Mouse (Mus musculus) lung, embryonic 16.5 days (tissue): ENCODE measurements around the gene Rora. TPM values are rescaled to one million over a fixed set of nuclear protein-coding genes. Genes with fewer than 3 reads are reported as not detected.

ENCODE experiments used
- ATAC-seq: fragments of 200-750 bp; cut with Nextera tagmentation; 2 replicates; pipeline ENCODE4 v1.8.0; 2017; ENCODE audit warnings: low read depth, mild to moderate bottlenecking, moderate library complexity
- H3K27ac ChIP-seq: fragments of 300-500 bp; sonication (generic); 2 replicates; pipeline ENCODE4 v1.5.1; 2014; ENCODE audit warnings: mild to moderate bottlenecking, control low read depth, low read length
- H3K27me3 ChIP-seq: fragments of 300-500 bp; sonication (generic); 2 replicates; pipeline ENCODE4 v1.6.1; 2014; ENCODE audit warnings: low read depth, low read length, mixed read lengths; ENCODE audit not compliant: control insufficient read depth, insufficient read depth
- H3K36me3 ChIP-seq: fragments of 300-500 bp; sonication (generic); 2 replicates; pipeline ENCODE4 v1.6.1; 2014; ENCODE audit warnings: low read length; ENCODE audit not compliant: control insufficient read depth, insufficient read depth
- H3K4me1 ChIP-seq: fragments of 300-500 bp; sonication (generic); replicated peaks from 2 replicates; pipeline ENCODE4 v1.6.1; 2014; ENCODE audit warnings: low read length, mixed read lengths; ENCODE audit not compliant: control insufficient read depth, insufficient read depth
- H3K4me2 ChIP-seq: fragments of 300-500 bp; sonication (generic); 2 replicates; pipeline ENCODE4 v1.6.1; 2014; ENCODE audit warnings: low read depth, low read length, control low read depth
- H3K4me3 ChIP-seq: fragments of 300-500 bp; sonication (generic); 2 replicates; pipeline ENCODE4 v1.5.1; 2014; ENCODE audit warnings: mild to moderate bottlenecking, low read length, control low read depth
- H3K9ac ChIP-seq: fragments of 300-500 bp; sonication (generic); 2 replicates; pipeline ENCODE4 v1.6.1; 2014; ENCODE audit warnings: low read length, control low read depth
- H3K9me3 ChIP-seq: fragments of 300-500 bp; sonication (generic); 2 replicates; pipeline ENCODE4 v1.6.1; 2016; ENCODE audit warnings: low read length; ENCODE audit not compliant: control insufficient read depth
- WGBS: fragments of 180-500 bp; shearing (Covaris S2); extraction: QIAGEN DNeasy Blood & Tissue Kit; methylation state at CpG from one replicate; pipeline ENCODE4 v1.1.7; 2014; 5-methylcytosine and 5-hydroxymethylcytosine counted together
- polyA plus RNA-seq: library from polyadenylated mRNA; unstranded; fragments of >200 nt; fragmentation: Nextera tagmentation; extraction: Ambion mirVana; gene quantifications from 2 replicates; pipeline ENCODE4 v1.2.1, GENCODE M21; 2015

Gene Rora
- polyA plus RNA-seq, 1 experiment from 2014 or later: 8.4 TPM

DNA sequence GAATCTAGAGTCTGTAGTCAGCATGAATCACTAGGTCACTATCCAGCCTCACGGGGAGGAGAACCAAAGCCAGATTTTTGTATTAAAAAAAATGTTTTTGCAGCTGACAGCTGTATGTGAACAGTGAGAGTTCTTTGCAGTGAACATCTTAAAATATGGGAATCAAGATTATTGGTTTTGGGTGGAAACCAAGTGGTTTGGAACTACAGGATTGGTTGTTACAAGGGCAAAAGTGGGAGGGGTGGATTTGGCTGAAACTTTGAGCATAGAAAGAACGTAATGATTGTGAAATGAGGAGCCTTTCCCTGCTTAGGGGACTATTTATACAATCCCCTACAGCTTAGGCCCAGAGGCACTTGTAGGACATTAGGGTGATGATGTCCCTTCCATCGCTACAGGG, 173.9 kb downstream of the Rora start:
- 0 out of 2 replicates have a peak, but pooled peaks cover 4% of the 10 kb centered on the region for H3K4me1 ChIP-seq
- H3K9ac ChIP-seq: no peak overlapping the region
- H3K27ac ChIP-seq: no peak overlapping the region
- no peaks in the 10 kb centered on the region for H3K36me3 ChIP-seq
- H3K4me3 ChIP-seq: no peak overlapping the region
- no peaks in the 10 kb centered on the region for H3K27me3 ChIP-seq
- H3K4me2 ChIP-seq: no peak overlapping the region
- ATAC-seq: peak; percentile 45
- WGBS: 43% methylated on average over 3 of the region's 3 CpGs
- no peaks in the 10 kb centered on the region for H3K9me3 ChIP-seq

DNA sequence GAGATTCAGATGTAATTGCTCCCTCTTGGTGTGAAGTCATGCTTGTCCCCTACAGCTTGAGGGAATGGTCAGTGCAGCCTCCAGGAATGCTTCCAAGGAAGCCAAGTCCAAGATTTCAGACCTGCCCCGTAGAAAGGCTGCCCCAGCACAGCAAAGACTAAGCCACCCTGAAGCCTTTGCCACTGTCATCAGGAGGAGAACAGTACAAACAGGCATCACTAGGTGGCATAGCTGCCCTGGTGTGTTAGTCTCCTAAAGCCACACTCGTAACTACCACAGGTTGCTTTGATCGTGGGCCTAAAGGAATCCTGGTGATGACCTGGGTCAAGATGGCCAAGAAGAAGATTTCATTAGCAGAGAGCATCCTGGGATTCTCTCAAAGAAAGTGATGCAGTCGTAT, 176.3 kb downstream of the Rora start:
- Histone ChIP-seq H3K4me2 (no peak overlapping the region), H3K9ac (no peak overlapping the region), H3K36me3 (no peaks in the 10 kb centered on the region), H3K4me1 (0 out of 2 replicates have a peak, but pooled peaks cover 4% of the 10 kb centered on the region), H3K9me3 (no peaks in the 10 kb centered on the region), H3K27ac (no peak overlapping the region), H3K4me3 (no peak overlapping the region), H3K27me3 (no peaks in the 10 kb centered on the region)
- ATAC-seq: no peak
- WGBS: 73% methylated on average over 4 of the region's 4 CpGs

DNA sequence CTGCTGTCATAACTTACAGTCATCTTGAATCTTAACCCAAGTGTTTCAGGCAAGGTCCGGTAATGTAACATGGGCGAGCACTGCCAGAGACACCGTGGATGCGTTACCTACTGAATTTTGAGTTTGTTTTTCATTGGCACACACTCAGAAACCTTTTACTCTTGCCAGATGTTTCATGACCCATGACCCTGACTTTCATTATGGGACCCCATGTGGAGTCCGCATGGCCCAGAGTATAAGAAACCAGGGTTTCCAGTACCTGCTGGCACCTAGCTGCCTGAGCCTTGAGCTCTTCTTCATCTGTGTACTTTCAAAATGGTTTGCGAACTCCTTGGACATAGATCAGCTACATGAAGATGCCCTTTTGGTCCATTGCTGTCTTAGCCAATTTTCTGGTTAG, 179.7 kb downstream of the Rora start:
- Histone ChIP-seq H3K36me3 (no peaks in the 10 kb centered on the region), H3K9me3 (no peaks in the 10 kb centered on the region), H3K4me2 (no peak overlapping the region), H3K27ac (no peak overlapping the region), H3K4me1 (no peaks in the 10 kb centered on the region), H3K4me3 (no peak overlapping the region), H3K9ac (no peak overlapping the region), H3K27me3 (no peaks in the 10 kb centered on the region)
- WGBS: 79% methylated on average over 6 of the region's 6 CpGs
- ATAC-seq: no peak

DNA sequence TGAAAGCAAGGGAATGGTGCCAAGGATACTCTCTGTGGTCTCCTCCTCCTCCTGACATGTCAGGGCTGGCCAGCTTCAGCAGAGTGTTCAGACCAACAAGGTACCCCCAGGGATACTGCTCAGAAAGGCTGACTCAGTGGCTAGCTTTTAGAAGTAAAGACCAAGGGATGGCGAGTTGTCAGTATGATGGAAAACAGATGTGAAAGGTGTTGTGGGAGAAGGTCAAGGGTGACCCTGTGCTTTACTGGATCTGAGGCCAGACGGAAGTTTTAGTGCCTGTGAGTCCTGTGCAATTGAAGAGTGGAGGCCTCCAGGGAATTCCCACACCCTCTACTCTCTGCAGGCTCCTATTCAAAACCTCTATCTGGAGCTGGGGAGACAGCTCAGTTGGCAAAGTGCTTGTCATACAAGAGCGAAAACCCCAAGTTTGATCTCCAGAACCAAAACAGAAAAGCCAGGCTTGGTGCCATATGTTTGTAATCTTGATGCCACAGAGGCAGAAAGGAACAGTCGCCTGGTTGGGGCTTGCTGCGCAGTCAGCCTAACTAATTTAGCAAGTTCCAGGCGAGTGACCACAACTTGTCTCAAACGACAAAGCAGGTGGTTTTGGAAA, 181.6 kb downstream of the Rora start:
- Histone ChIP-seq H3K27ac (no peak overlapping the region), H3K4me3 (no peak overlapping the region), H3K4me2 (no peak overlapping the region), H3K9ac (no peak overlapping the region), H3K27me3 (no peaks in the 10 kb centered on the region), H3K9me3 (no peaks in the 10 kb centered on the region), H3K36me3 (no peaks in the 10 kb centered on the region), H3K4me1 (no peaks in the 10 kb centered on the region)
- no peak for ATAC-seq
- WGBS: 73% methylated on average over 7 of the region's 7 CpGs

DNA sequence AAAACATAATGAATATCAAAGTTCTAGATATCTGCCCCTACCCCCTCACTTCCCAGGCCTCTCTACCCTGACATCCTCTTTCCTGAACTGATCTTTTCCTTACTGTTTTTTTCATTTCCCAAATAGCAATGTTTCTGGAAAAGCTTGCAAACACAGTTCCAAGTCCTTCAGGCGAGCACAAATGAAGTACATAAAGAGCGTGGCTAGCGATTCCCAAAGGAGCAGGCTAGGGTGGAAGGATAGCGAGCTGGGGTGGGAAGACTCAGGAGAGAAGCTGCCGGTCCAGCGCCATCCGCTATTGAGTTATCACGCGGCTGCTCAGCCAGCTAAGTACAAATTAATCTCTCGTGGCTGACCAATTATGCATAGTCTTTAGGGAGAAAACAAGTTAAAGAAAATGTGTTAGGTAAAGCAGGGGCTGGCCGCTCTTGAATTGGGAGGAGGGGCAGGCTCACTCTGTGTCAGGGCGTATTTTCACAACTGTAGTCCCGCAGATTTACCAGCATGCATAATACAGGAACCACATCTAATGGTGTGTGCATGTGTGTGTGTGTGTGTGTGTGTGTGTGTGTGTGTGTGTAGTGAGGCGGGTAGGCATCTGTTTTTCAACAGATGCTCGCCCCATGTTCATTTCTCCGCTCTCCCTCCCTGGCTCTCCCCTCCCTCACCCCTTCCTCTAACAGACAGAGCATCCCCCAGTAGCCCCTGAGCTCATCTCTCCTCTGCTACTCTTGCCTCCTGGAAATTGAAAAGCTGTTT, 188.7 kb downstream of the Rora start:
- WGBS: 73% methylated on average over 16 of the region's 16 CpGs
- Histone ChIP-seq H3K27ac (no peak overlapping the region), H3K27me3 (no peaks in the 10 kb centered on the region), H3K36me3 (no peaks in the 10 kb centered on the region), H3K4me1 (no peaks in the 10 kb centered on the region), H3K9me3 (no peaks in the 10 kb centered on the region), H3K4me3 (no peak overlapping the region), H3K4me2 (no peak overlapping the region), H3K9ac (no peak overlapping the region)
- ATAC-seq: no peak

DNA sequence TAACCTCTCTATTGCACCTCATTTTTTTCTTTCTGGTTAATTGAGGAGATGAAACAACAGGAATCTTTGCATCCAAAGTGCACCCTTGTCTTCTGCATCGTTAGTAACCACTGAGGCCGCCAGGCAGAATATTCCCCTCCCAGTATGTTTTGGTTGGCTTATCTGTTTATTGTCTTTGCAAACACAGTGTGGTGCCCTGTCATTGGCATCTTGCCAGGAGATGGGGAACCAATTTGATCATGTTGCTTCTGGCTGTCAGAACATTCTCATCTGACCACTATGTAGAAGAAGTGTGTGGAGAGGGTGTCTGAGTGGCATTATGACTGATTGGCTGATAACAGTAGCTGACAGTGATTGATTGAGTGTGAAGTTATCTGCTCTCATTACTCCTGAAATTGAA, 192.0 kb downstream of the Rora start:
- no peak overlapping the region for H3K27ac ChIP-seq
- H3K27me3 ChIP-seq: no peaks in the 10 kb centered on the region
- WGBS: 39% methylated on average over 2 of the region's 2 CpGs
- no peak overlapping the region for H3K9ac ChIP-seq
- no peak for ATAC-seq
- no peaks in the 10 kb centered on the region for H3K9me3 ChIP-seq
- no peak overlapping the region for H3K4me2 ChIP-seq
- no peak overlapping the region for H3K4me3 ChIP-seq
- no peaks in the 10 kb centered on the region for H3K4me1 ChIP-seq
- no peaks in the 10 kb centered on the region for H3K36me3 ChIP-seq

DNA sequence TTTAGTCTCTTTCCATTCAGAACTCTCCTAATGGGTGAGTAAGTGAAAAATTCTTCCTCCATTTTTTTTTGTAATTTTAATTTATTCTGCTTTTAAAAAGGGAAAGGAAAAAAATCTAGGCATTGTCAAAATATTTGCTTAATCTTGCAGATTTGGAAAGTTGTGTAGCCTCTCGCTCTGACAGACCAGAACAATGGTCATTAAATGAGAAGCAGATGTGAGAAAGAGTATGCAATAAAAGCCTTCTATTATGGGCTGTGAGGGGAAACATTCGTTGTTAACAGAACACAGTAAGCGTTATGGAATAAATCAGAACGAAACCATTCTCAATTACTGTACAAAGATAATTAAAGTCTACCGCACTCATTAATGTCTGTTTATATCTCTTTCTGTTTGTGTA, 196.7 kb downstream of the Rora start:
- no peak for ATAC-seq
- 72% methylated on average over 5 of the region's 5 CpGs for WGBS

DNA sequence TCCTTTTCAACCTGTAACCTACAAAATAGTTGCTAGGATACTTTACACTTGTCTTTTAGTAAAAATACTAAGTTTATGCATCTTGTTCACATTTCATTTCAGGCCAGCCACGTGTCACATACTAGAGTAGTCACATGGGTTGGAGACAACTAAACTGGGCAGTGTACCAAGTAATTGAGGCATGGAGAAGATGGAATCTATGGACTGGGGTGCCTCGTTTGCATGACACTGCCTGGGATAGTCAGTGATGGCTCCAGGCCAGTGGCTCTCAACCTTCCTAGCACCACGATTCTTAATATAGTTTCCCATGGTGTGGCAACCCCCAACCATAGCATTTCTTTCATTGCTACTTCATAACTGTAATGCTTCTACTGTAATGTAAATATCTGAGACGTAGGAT, 198.6 kb downstream of the Rora start:
- Histone ChIP-seq H3K27me3 (no peaks in the 10 kb centered on the region), H3K4me2 (no peak overlapping the region), H3K36me3 (no peaks in the 10 kb centered on the region), H3K4me3 (no peak overlapping the region), H3K27ac (peak overlapping the region; percentile 46; the same call in 1 of the 2 replicates), H3K9ac (no peak overlapping the region), H3K9me3 (no peaks in the 10 kb centered on the region), H3K4me1 (peaks cover 5% of the 10 kb centered on the region)
- WGBS: 41% methylated on average over 4 of the region's 4 CpGs
- peak; percentile 79 for ATAC-seq

More for the DNA sequence above, 196.7 kb downstream of the Rora start:
- no peak overlapping the region for H3K27ac ChIP-seq
- H3K27me3 ChIP-seq: no peaks in the 10 kb centered on the region
- H3K4me2 ChIP-seq: no peak overlapping the region
- H3K9me3 ChIP-seq: no peaks in the 10 kb centered on the region
- peaks cover 5% of the 10 kb centered on the region for H3K4me1 ChIP-seq
- no peak overlapping the region for H3K9ac ChIP-seq
- H3K4me3 ChIP-seq: no peak overlapping the region
- no peaks in the 10 kb centered on the region for H3K36me3 ChIP-seq

DNA sequence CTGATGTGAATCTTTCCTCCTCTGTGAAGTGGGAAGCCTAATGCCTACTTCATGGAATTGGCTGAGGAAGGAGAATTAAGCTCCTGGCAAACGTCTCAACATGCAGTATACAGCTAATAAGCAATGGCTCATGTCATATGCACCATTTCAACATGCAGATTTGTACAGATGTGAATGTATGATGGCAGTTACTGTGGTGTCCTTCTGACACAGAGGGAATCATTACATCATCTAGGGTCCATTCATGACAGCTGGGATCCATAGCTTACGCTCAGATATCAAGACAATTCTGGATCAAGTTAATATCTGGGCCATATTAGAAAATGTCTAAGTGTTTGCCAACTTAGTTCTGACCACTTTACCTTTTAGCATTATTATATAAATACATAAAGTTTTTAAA, 199.3 kb downstream of the Rora start:
- no peaks in the 10 kb centered on the region for H3K36me3 ChIP-seq
- no peak overlapping the region for H3K4me3 ChIP-seq
- peaks cover 5% of the 10 kb centered on the region for H3K4me1 ChIP-seq
- H3K4me2 ChIP-seq: no peak overlapping the region
- no peak overlapping the region for H3K9ac ChIP-seq
- H3K27ac ChIP-seq: no peak overlapping the region
- H3K27me3 ChIP-seq: no peaks in the 10 kb centered on the region
- peak; percentile 88 for ATAC-seq
- WGBS: 61% methylated on average over 2 of the region's 2 CpGs
- no peaks in the 10 kb centered on the region for H3K9me3 ChIP-seq
